ENCODE assay signal across 16 mouse cellular contexts in the genomic region with DNA sequence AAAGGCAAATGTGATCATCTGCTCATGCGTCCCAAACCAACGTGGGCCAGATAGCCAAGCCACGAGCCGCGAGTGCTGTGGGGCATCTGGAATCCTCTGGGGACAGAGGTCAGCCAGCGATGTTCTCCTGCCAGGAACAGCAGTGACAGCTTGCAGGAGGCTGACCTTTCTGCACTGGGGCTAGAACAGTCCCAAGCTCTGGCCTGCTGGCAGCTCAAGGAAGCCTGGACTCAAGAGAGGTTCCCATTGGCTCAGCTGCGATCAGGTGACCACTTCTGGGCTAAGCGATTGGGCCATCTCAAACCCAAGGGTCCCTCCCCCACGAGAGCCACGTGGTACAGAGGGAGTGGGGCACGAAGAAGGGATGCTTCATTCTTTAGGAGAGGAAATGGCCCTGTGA. TPM values are rescaled to one million over a fixed set of nuclear protein-coding genes. Genes with fewer than 3 reads are reported as not detected.
DNase-seq lines count a peak whose midpoint lies in the region; ATAC-seq and TF ChIP-seq lines count a peak whose summit lies in the region.
"Had no signal": no experiment of that assay in that cellular context is flagged by ENCODE, and none has a peak within 500 bp of the region (broad histone marks: within the 10 kb centered on the region; RNA-seq: fewer than 3 reads in every experiment).

No protein-coding gene starts in this region.

- no peaks in the 10 kb centered on the region for H3K9me3 ChIP-seq in lung, embryonic 14.5 days (ENCODE audit: low read depth, low read length)
- H3K9me3 ChIP-seq in CH12.LX (replicated peaks; ENCODE audit: low read length) = peaks cover 7% of the 10 kb centered on the region

- no peak overlapping the region for H3K4me2 ChIP-seq in lung, embryonic 14.5 days
- no peak overlapping the region for H3K4me2 ChIP-seq in CH12.LX (ENCODE audit: insufficient read depth, low read depth, poor library complexity, severe bottlenecking)
- H3K4me2 ChIP-seq: hindbrain, embryonic 14.5 days had no signal

- in situ Hi-C loops in CH12.LX (cut with MboI; ENCODE audit: low pct_ligation_motif_present, low pct_unique_long_range_greater_than_20kb, low sequenced_read_pairs) = no loop called here

- TF ChIP-seq EP300 in CH12.LX (IDR thresholded peaks at IDR 0.05; ENCODE audit: low read length) = no peak

- no peak for TF ChIP-seq RAD21 in CH12.LX (IDR thresholded peaks at IDR 0.05; ENCODE audit: low read depth, low read length)

- H3K36me3 ChIP-seq in lung, embryonic 14.5 days (ENCODE audit: insufficient read depth) = no peaks in the 10 kb centered on the region
- no peaks in the 10 kb centered on the region for H3K36me3 ChIP-seq in CH12.LX (replicated peaks in 1 of 2; ENCODE audit: control insufficient read depth in 1 of 2, insufficient read depth in 1 of 2, low read length in 1 of 2)

- TF ChIP-seq CTCF in lung, embryonic 14.5 days (IDR thresholded peaks at IDR 0.05; ENCODE audit: low read depth) = no peak
- no peak for TF ChIP-seq CTCF in lung, adult 2 months (IDR thresholded peaks at IDR 0.05; ENCODE audit: insufficient read depth, low read length)
- no peak for TF ChIP-seq CTCF in CH12.LX (conservative IDR thresholded peaks at IDR 0.05 in 1 of 2, IDR thresholded peaks at IDR 0.05 in 1 of 2; ENCODE audit: low read depth in 2 of 2, low read length in 2 of 2)

- no peak overlapping the region for H3K4me3 ChIP-seq in lung, embryonic 14.5 days (ENCODE audit: low read depth, low read length)
- H3K4me3 ChIP-seq in lung, adult 2 months (replicated peaks; ENCODE audit: extremely low read depth, low read depth, low read length) = no peak overlapping the region
- no peak overlapping the region for H3K4me3 ChIP-seq in CH12.LX (replicated peaks in 1 of 3; ENCODE audit: low read depth in 2 of 3, low read length in 2 of 3, poor library complexity in 1 of 3)

- no peaks in the 10 kb centered on the region for H3K4me1 ChIP-seq in lung, embryonic 14.5 days (ENCODE audit: insufficient read depth)
- no peaks in the 10 kb centered on the region for H3K4me1 ChIP-seq in lung, adult 2 months (ENCODE audit: control insufficient read depth, insufficient read depth, low read length)
- no peaks in the 10 kb centered on the region for H3K4me1 ChIP-seq in CH12.LX (ENCODE audit: control insufficient read depth in 1 of 2, insufficient read depth in 2 of 2)

- TF ChIP-seq POLR2A in lung, adult 2 months (IDR thresholded peaks at IDR 0.05; ENCODE audit: borderline replicate concordance, extremely low read depth, low read depth, low read length) = no peak
- no peak for TF ChIP-seq POLR2A in CH12.LX (IDR thresholded peaks at IDR 0.05; ENCODE audit: low read depth, low read length)

- dilution Hi-C loops in CH12.LX (cut with MboI; ENCODE audit: extremely low pct_ligation_motif_present, extremely low pct_unique_long_range_greater_than_20kb, low sequenced_read_pairs) = no loop called here

- no peaks in the 10 kb centered on the region for H3K27me3 ChIP-seq in lung, embryonic 14.5 days (ENCODE audit: insufficient read depth, low read length)
- peaks cover 45% of the 10 kb centered on the region for H3K27me3 ChIP-seq in CH12.LX (replicated peaks)

- H3K9ac ChIP-seq in lung, embryonic 14.5 days = no peak overlapping the region
- H3K9ac ChIP-seq in CH12.LX (ENCODE audit: insufficient read depth, low read depth) = no peak overlapping the region
- H3K9ac ChIP-seq: hindbrain, embryonic 14.5 days; liver, embryonic 14.5 days had no signal

- ATAC-seq in lung, embryonic 14.5 days (ENCODE audit: insufficient read depth) = no peak
- ATAC-seq: CD4-positive, CD25-positive, alpha-beta regulatory T cell, adult 4 months had no signal

- no peaks in the 10 kb centered on the region for H3K79me2 ChIP-seq in CH12.LX (replicated peaks; ENCODE audit: control insufficient read depth, extremely low read depth, insufficient read depth, poor library complexity, severe bottlenecking)

- H3K27ac ChIP-seq in lung, embryonic 14.5 days (ENCODE audit: low read depth) = no peak overlapping the region
- no peak overlapping the region for H3K27ac ChIP-seq in CH12.LX (ENCODE audit: insufficient read depth, low read depth)
- H3K27ac ChIP-seq: hindbrain, embryonic 14.5 days; liver, embryonic 14.5 days had no signal

- peak; percentile 23 for DNase-seq in embryo, embryonic 10 days (ENCODE audit: low spot score)
- DNase-seq in embryo, embryonic 9.5 days (ENCODE audit: extremely low spot score) = no peak
- peak; percentile 21 for DNase-seq in lung, embryonic 14.5 days
- DNase-seq in lung, adult 2 months = no peak
- DNase-seq in CH12.LX (ENCODE audit: extremely low read depth) (peak; percentile 1), ZHBTc4 (ENCODE audit: low read depth, low spot score) (peak; percentile 94)
- DNase-seq in embryo, embryonic 10.5 days (ENCODE audit: low spot score) = no peak
- DNase-seq: cerebellum, adult 2 months; left cerebral cortex, postnatal 4 days; lung, postnatal 4 days; midbrain, embryonic 14.5 days had no signal

- WGBS in lung, embryonic 14.5 days = 66% methylated on average over 11 of the region's 11 CpGs
- 64% methylated on average over 11 of the region's 11 CpGs for WGBS in lung, adult 2 months

TF ChIP-seq in CH12.LX, 34 proteins besides CTCF, POLR2A, EP300 and RAD21:
- TF ChIP-seq IRF4 (IDR thresholded peaks at IDR 0.05; ENCODE audit: low read depth, low read length) = no peak
- no peak for TF ChIP-seq POLR2AphosphoS2 (IDR thresholded peaks at IDR 0.05; ENCODE audit: low read depth, low read length)
- no peak for TF ChIP-seq GABPA (IDR thresholded peaks at IDR 0.05; ENCODE audit: insufficient replicate concordance, low read depth, low read length)
- TF ChIP-seq BHLHE40 (IDR thresholded peaks at IDR 0.05; ENCODE audit: low read depth, low read length) = no peak
- no peak for TF ChIP-seq E2F4 (IDR thresholded peaks at IDR 0.05; ENCODE audit: insufficient replicate concordance, low read depth, low read length)
- TF ChIP-seq NRF1 (IDR thresholded peaks at IDR 0.05; ENCODE audit: low read depth, low read length) = no peak
- no peak for TF ChIP-seq USF1 (IDR thresholded peaks at IDR 0.05; ENCODE audit: low read depth, low read length)

RNA-seq across cellular contexts. Expression of a gene that starts 58.3 kb away (rescaled TPM):
- 0.14 and 0.15 TPM in 2 replicates for polyA plus RNA-seq in lung, embryonic 14.5 days (2014; fragmentation: Nextera tagmentation; extraction: Ambion mirVana)
- 0.07 and 0.58 TPM in 2 replicates for polyA plus RNA-seq in lung, adult 2 months (2012; rRNA removed)
- not detected in 2 replicates for total RNA-seq in CH12.LX (2012; rRNA removed)
- total RNA-seq in CH12.LX (2014; rRNA removed) = not detected in 2 replicates
- not detected in 2 replicates for polyA plus RNA-seq in CH12.LX (2012; ENCODE audit: insufficient read length, low read depth)
- total RNA-seq: gastrocnemius, postnatal 4 days had no signal
- polyA plus RNA-seq: liver, embryonic 14.5 days; small intestine, adult 2 months had no signal

Comparison
In these comparisons a context has a peak if more than half of its experiments do, and no peak if none do; other contexts are left out.
1. DNase-seq: peak in embryo, embryonic 10 days (single experiment), lung, embryonic 14.5 days (single experiment), CH12.LX (single experiment) and ZHBTc4 (single experiment); none in embryo, embryonic 9.5 days (single experiment), lung, adult 2 months (single experiment) and embryo, embryonic 10.5 days (single experiment).